Mouse (Mus musculus) B cell, adult (primary cell): ENCODE measurements around the gene Pawr. TPM values are rescaled to one million over a fixed set of nuclear protein-coding genes. Genes with fewer than 3 reads are reported as not detected.

Source experiments
- total RNA-seq: library from RNA; stranded (reverse); gene quantifications from 4 replicates; pipeline ENCODE4 v1.2.4, GENCODE M21; 2023; ENCODE audit not compliant: inconsistent age

Pawr gene
- not detected in 4 replicates for total RNA-seq

GRCm38 (mm10) chr10:108331784-108332561 is at the start of gene Pawr:
TSS of gene Pawr (plus strand) at chr10:108332121.

Other genes starting within 250 kb of the Pawr start
- 159 to 181 TPM (median 167 TPM) in 4 replicates for gene Ppp1r12a, start 169.9 kb upstream of the Pawr start, total RNA-seq